Mouse (Mus musculus): ENCODE data around the gene Idh3a. TPM values are rescaled to one million over a fixed set of nuclear protein-coding genes. Genes with fewer than 3 reads are reported as not detected.

Gene Idh3a
- polyA plus RNA-seq, 1 experiment from 2014 or later = 234 TPM

- no peak overlapping the region for H3K9ac ChIP-seq (ENCODE audit: low read depth, low read length)
- DNase-seq (ENCODE audit: low spot score) (no peak), ATAC-seq (replicated peaks; ENCODE audit: low FRiP score) (no peak)
- no peaks in the 10 kb centered on the region for H3K27me3 ChIP-seq (replicated peaks; ENCODE audit: control insufficient read depth, insufficient read depth, low read length)
- 91% methylated on average over 7 of the region's 7 CpGs for WGBS
- no peak overlapping the region for H3K4me3 ChIP-seq (ENCODE audit: low read depth, low read length)
- no peak overlapping the region for H3K27ac ChIP-seq (ENCODE audit: low read depth, low read length)
- H3K4me1 ChIP-seq (replicated peaks; ENCODE audit: control insufficient read depth, insufficient read depth, low read length) = no peaks in the 10 kb centered on the region
- H3K9me3 ChIP-seq (ENCODE audit: control insufficient read depth, low read length) = no peaks in the 10 kb centered on the region
- H3K4me2 ChIP-seq = no peak overlapping the region
- peaks cover 21% of the 10 kb centered on the region for H3K36me3 ChIP-seq (ENCODE audit: control insufficient read depth, insufficient read depth, low read length)
These were observed 16.8 kb downstream of the Idh3a start for GRCm38 (mm10) chr9:54602916-54603315.

GRCm38 (mm10) chr9:54604131-54604654, 18.1 kb downstream of the Idh3a start:
- ATAC-seq (replicated peaks; ENCODE audit: low FRiP score) = no peak
- H3K27me3 ChIP-seq (replicated peaks; ENCODE audit: control insufficient read depth, insufficient read depth, low read length) = no peaks in the 10 kb centered on the region

GRCm38 (mm10) chr9:54604886-54605285, 18.8 kb downstream of the Idh3a start:
- no peaks in the 10 kb centered on the region for H3K27me3 ChIP-seq (replicated peaks; ENCODE audit: control insufficient read depth, insufficient read depth, low read length)
- H3K4me1 ChIP-seq (replicated peaks; ENCODE audit: control insufficient read depth, insufficient read depth, low read length) = no peaks in the 10 kb centered on the region
- no peak for ATAC-seq (replicated peaks; ENCODE audit: low FRiP score)
- H3K9me3 ChIP-seq (ENCODE audit: control insufficient read depth, low read length) = no peaks in the 10 kb centered on the region
- H3K9ac ChIP-seq (ENCODE audit: low read depth, low read length) = no peak overlapping the region
- no peak overlapping the region for H3K27ac ChIP-seq (ENCODE audit: low read depth, low read length)
- peaks cover 18% of the 10 kb centered on the region for H3K36me3 ChIP-seq (ENCODE audit: control insufficient read depth, insufficient read depth, low read length)
- no peak overlapping the region for H3K4me3 ChIP-seq (ENCODE audit: low read depth, low read length)
- no peak overlapping the region for H3K4me2 ChIP-seq
- WGBS = 59% methylated on average over 4 of the region's 4 CpGs
- peak; percentile 53 for DNase-seq (ENCODE audit: low spot score)

More at GRCm38 (mm10) chr9:54604131-54604654, 18.1 kb downstream of the Idh3a start:
- no peak for DNase-seq (ENCODE audit: low spot score)
- Histone ChIP-seq H3K4me2 (no peak overlapping the region), H3K4me3 (ENCODE audit: low read depth, low read length) (no peak overlapping the region), H3K27ac (ENCODE audit: low read depth, low read length) (no peak overlapping the region), H3K9me3 (ENCODE audit: control insufficient read depth, low read length) (no peaks in the 10 kb centered on the region), H3K4me1 (replicated peaks; ENCODE audit: control insufficient read depth, insufficient read depth, low read length) (no peaks in the 10 kb centered on the region), H3K36me3 (ENCODE audit: control insufficient read depth, insufficient read depth, low read length) (peaks cover 18% of the 10 kb centered on the region), H3K9ac (ENCODE audit: low read depth, low read length) (no peak overlapping the region)
- 87% methylated on average over 5 of the region's 5 CpGs for WGBS

- H3K27ac ChIP-seq (ENCODE audit: low read depth, low read length) = no peak overlapping the region
- no peaks in the 10 kb centered on the region for H3K9me3 ChIP-seq (ENCODE audit: control insufficient read depth, low read length)
- H3K4me3 ChIP-seq (ENCODE audit: low read depth, low read length) = no peak overlapping the region
- DNase-seq (ENCODE audit: low spot score) (no peak), ATAC-seq (replicated peaks; ENCODE audit: low FRiP score) (no peak)
- no peak overlapping the region for H3K9ac ChIP-seq (ENCODE audit: low read depth, low read length)
- no peaks in the 10 kb centered on the region; the same call in 1 of the 2 replicates for H3K4me1 ChIP-seq (replicated peaks; ENCODE audit: control insufficient read depth, insufficient read depth, low read length)
- H3K36me3 ChIP-seq (ENCODE audit: control insufficient read depth, insufficient read depth, low read length) = no peaks in the 10 kb centered on the region
- WGBS = 80% methylated on average over 5 of the region's 5 CpGs
- no peak overlapping the region for H3K4me2 ChIP-seq
- H3K27me3 ChIP-seq (replicated peaks; ENCODE audit: control insufficient read depth, insufficient read depth, low read length) = no peaks in the 10 kb centered on the region
These were observed 26.7 kb downstream of the Idh3a start for GRCm38 (mm10) chr9:54612781-54613191.

GRCm38 (mm10) chr9:54614182-54614850, 28.2 kb downstream of the Idh3a start:
- Histone ChIP-seq H3K27me3 (replicated peaks; ENCODE audit: control insufficient read depth, insufficient read depth, low read length) (no peaks in the 10 kb centered on the region), H3K4me2 (peak overlapping the region; percentile 20; the same call in 1 of the 2 replicates), H3K9me3 (ENCODE audit: control insufficient read depth, low read length) (no peaks in the 10 kb centered on the region), H3K9ac (ENCODE audit: low read depth, low read length) (no peak overlapping the region), H3K4me1 (replicated peaks; ENCODE audit: control insufficient read depth, insufficient read depth, low read length) (no peaks in the 10 kb centered on the region; the same call in 1 of the 2 replicates), H3K36me3 (ENCODE audit: control insufficient read depth, insufficient read depth, low read length) (no peaks in the 10 kb centered on the region), H3K27ac (ENCODE audit: low read depth, low read length) (no peak overlapping the region), H3K4me3 (ENCODE audit: low read depth, low read length) (no peak overlapping the region)
- 46% methylated on average over 13 of the region's 13 CpGs for WGBS
- ATAC-seq (replicated peaks; ENCODE audit: low FRiP score) (peak; percentile 60), DNase-seq (ENCODE audit: low spot score) (peak; percentile 35)

- Histone ChIP-seq H3K9ac (ENCODE audit: low read depth, low read length) (no peak overlapping the region), H3K27me3 (replicated peaks; ENCODE audit: control insufficient read depth, insufficient read depth, low read length) (no peaks in the 10 kb centered on the region), H3K9me3 (ENCODE audit: control insufficient read depth, low read length) (no peaks in the 10 kb centered on the region), H3K4me1 (replicated peaks; ENCODE audit: control insufficient read depth, insufficient read depth, low read length) (no peaks in the 10 kb centered on the region), H3K4me3 (ENCODE audit: low read depth, low read length) (no peak overlapping the region), H3K36me3 (ENCODE audit: control insufficient read depth, insufficient read depth, low read length) (no peaks in the 10 kb centered on the region), H3K4me2 (no peak overlapping the region), H3K27ac (ENCODE audit: low read depth, low read length) (no peak overlapping the region)
- ATAC-seq (replicated peaks; ENCODE audit: low FRiP score) = no peak
- WGBS = 81% methylated on average over 5 of the region's 5 CpGs
- DNase-seq (ENCODE audit: low spot score) = no peak
These were observed 41.1 kb downstream of the Idh3a start for GRCm38 (mm10) chr9:54627240-54627639.

- WGBS = 90% methylated on average over 4 of the region's 4 CpGs
- Histone ChIP-seq H3K9ac (ENCODE audit: low read depth, low read length) (no peak overlapping the region), H3K36me3 (ENCODE audit: control insufficient read depth, insufficient read depth, low read length) (no peaks in the 10 kb centered on the region), H3K4me1 (replicated peaks; ENCODE audit: control insufficient read depth, insufficient read depth, low read length) (no peaks in the 10 kb centered on the region), H3K4me2 (no peak overlapping the region), H3K27me3 (replicated peaks; ENCODE audit: control insufficient read depth, insufficient read depth, low read length) (no peaks in the 10 kb centered on the region), H3K9me3 (ENCODE audit: control insufficient read depth, low read length) (no peaks in the 10 kb centered on the region), H3K27ac (ENCODE audit: low read depth, low read length) (no peak overlapping the region), H3K4me3 (ENCODE audit: low read depth, low read length) (no peak overlapping the region)
- ATAC-seq (replicated peaks; ENCODE audit: low FRiP score) (no peak), DNase-seq (ENCODE audit: low spot score) (no peak)
These were observed 42.6 kb downstream of the Idh3a start for GRCm38 (mm10) chr9:54628752-54629151.

GRCm38 (mm10) chr9:54629613-54630261, 43.6 kb downstream of the Idh3a start:
- no peak overlapping the region for H3K27ac ChIP-seq (ENCODE audit: low read depth, low read length)
- DNase-seq (ENCODE audit: low spot score) (no peak), ATAC-seq (replicated peaks; ENCODE audit: low FRiP score) (no peak)
- no peaks in the 10 kb centered on the region for H3K4me1 ChIP-seq (replicated peaks; ENCODE audit: control insufficient read depth, insufficient read depth, low read length)
- no peaks in the 10 kb centered on the region for H3K9me3 ChIP-seq (ENCODE audit: control insufficient read depth, low read length)
- H3K36me3 ChIP-seq (ENCODE audit: control insufficient read depth, insufficient read depth, low read length) = no peaks in the 10 kb centered on the region
- no peak overlapping the region for H3K4me3 ChIP-seq (ENCODE audit: low read depth, low read length)
- no peak overlapping the region for H3K9ac ChIP-seq (ENCODE audit: low read depth, low read length)
- no peaks in the 10 kb centered on the region for H3K27me3 ChIP-seq (replicated peaks; ENCODE audit: control insufficient read depth, insufficient read depth, low read length)
- 81% methylated on average over 5 of the region's 5 CpGs for WGBS
- no peak overlapping the region for H3K4me2 ChIP-seq

- H3K9ac ChIP-seq (ENCODE audit: low read depth, low read length) = no peak overlapping the region
- no peak overlapping the region for H3K4me3 ChIP-seq (ENCODE audit: low read depth, low read length)
- H3K27me3 ChIP-seq (replicated peaks; ENCODE audit: control insufficient read depth, insufficient read depth, low read length) = no peaks in the 10 kb centered on the region
- H3K36me3 ChIP-seq (ENCODE audit: control insufficient read depth, insufficient read depth, low read length) = no peaks in the 10 kb centered on the region
- H3K4me2 ChIP-seq = no peak overlapping the region
- H3K27ac ChIP-seq (ENCODE audit: low read depth, low read length) = no peak overlapping the region
- H3K4me1 ChIP-seq (replicated peaks; ENCODE audit: control insufficient read depth, insufficient read depth, low read length) = no peaks in the 10 kb centered on the region
- H3K9me3 ChIP-seq (ENCODE audit: control insufficient read depth, low read length) = no peaks in the 10 kb centered on the region
- ATAC-seq (replicated peaks; ENCODE audit: low FRiP score) (no peak), DNase-seq (ENCODE audit: low spot score) (no peak)
These were observed 44.8 kb downstream of the Idh3a start for GRCm38 (mm10) chr9:54630905-54631304.
